Mouse (Mus musculus): Measurements from ENCODE around the gene Grid1.

DNA sequence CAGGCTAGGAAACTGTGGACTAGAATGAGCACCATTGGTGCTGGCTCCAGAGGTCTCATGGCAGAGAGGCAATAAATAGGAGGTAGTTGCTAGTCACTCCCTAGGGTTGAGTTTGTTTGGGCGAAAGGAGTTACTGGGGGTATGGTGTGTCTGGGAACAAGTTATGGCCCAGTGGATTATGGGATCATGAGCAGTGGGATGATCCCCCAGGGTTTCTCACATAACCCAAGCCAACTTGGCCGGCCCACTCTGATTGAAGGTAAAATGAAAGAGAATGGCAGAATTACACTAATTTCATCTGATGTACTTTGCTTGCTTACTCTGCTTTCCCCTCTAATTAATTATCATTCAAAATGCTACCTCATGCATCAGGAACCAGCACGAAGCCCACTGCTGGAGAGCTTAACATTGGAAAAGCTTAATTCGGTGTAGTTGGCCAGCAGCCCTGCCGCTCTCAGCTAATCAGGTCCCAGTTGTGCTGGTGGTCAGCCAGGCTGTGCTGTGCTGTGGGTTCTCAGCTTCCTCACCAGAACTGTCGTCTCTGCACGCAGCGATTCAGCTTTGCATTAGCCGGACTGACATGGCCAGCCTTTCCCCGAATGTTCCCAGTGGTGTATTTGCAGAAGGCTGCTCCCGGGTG lies 207.7 kb downstream of the Grid1 start:
- TF ChIP-seq CTCF (IDR thresholded peaks at IDR 0.05) (no peak), EP300 (IDR thresholded peaks at IDR 0.05; ENCODE audit: insufficient read depth, low read depth, low read length) (no peak), POLR2A (IDR thresholded peaks at IDR 0.05; ENCODE audit: insufficient read depth, low read depth, low read length) (no peak)
